Mouse (Mus musculus) lung, postnatal 0 days (tissue): ENCODE results near the gene Olfr523. TPM values are rescaled to one million over a fixed set of nuclear protein-coding genes. Genes with fewer than 3 reads are reported as not detected.

Experiments
- ATAC-seq: fragments of 200-750 bp; cut with Nextera tagmentation; 2 replicates; pipeline ENCODE4 v1.8.0; 2017; ENCODE audit warnings: moderate library complexity
- DNase-seq: peaks from one replicate; pipeline ENCODE4 v3.0.0-alpha.2; 2016; ENCODE audit warnings: low spot score
- H3K27ac ChIP-seq: fragments of 300-500 bp; sonication (generic); 2 replicates; pipeline ENCODE4 v1.5.1; 2014; ENCODE audit warnings: antibody characterized with exemption, mild to moderate bottlenecking, low read length, mixed read lengths
- H3K27me3 ChIP-seq: fragments of 300-500 bp; sonication (generic); replicated peaks from 2 replicates; pipeline ENCODE4 v1.6.1; 2014; ENCODE audit warnings: low read length, mixed read lengths; ENCODE audit not compliant: insufficient read depth
- H3K36me3 ChIP-seq: fragments of 300-500 bp; sonication (generic); 2 replicates; pipeline ENCODE4 v1.6.1; 2014; ENCODE audit warnings: low read length, mixed read lengths; ENCODE audit not compliant: insufficient read depth
- H3K4me1 ChIP-seq: fragments of 300-500 bp; sonication (generic); 2 replicates; pipeline ENCODE4 v1.6.1; 2014; ENCODE audit warnings: antibody characterized with exemption, low read depth, low read length, mixed read lengths; ENCODE audit not compliant: insufficient read depth
- H3K4me2 ChIP-seq: fragments of 300-500 bp; sonication (generic); replicated peaks from 2 replicates; pipeline ENCODE4 v1.6.1; 2014; ENCODE audit warnings: low read depth, mild to moderate bottlenecking, low read length, moderate library complexity, mixed read lengths
- H3K4me3 ChIP-seq: fragments of 300-500 bp; sonication (generic); 2 replicates; pipeline ENCODE4 v1.5.1; 2014; ENCODE audit warnings: low read depth, low read length
- H3K9ac ChIP-seq: fragments of 300-500 bp; sonication (generic); replicated peaks from 2 replicates; pipeline ENCODE4 v1.6.1; 2014; ENCODE audit warnings: low read depth, mild to moderate bottlenecking
- H3K9me3 ChIP-seq: fragments of 300-500 bp; sonication (generic); 2 replicates; pipeline ENCODE4 v1.6.1; 2016; ENCODE audit warnings: low read length, mixed read lengths
- CTCF ChIP-seq: IDR thresholded peaks from 2 replicates; pipeline ENCODE4 v1.5.1; 2016; ENCODE audit warnings: antibody characterized with exemption, mild to moderate bottlenecking
- EP300 ChIP-seq: IDR thresholded peaks from 2 replicates; pipeline ENCODE4 v1.6.1; 2016; ENCODE audit warnings: antibody characterized with exemption, mild to moderate bottlenecking, control low read depth
- WGBS: fragments of 180-500 bp; shearing (Covaris S2); extraction: QIAGEN DNeasy Blood & Tissue Kit; methylation state at CpG from one replicate; pipeline ENCODE4 v1.1.7; 2014; 5-methylcytosine and 5-hydroxymethylcytosine counted together
- polyA plus RNA-seq: library from polyadenylated mRNA; unstranded; fragments of >200 nt; fragmentation: Nextera tagmentation; extraction: Ambion mirVana; gene quantifications from 2 replicates; pipeline ENCODE4 v1.2.1, GENCODE M21; 2015

Olfr523 gene
- polyA plus RNA-seq, 1 experiment from 2014 or later = not detected

GRCm38 (mm10) chr7:140153829-140154217 is 19.2 kb upstream of the Olfr523 start:
- H3K4me1 ChIP-seq = no peaks in the 10 kb centered on the region

GRCm38 (mm10) chr7:140154218-140154927 is 18.6 kb upstream of the Olfr523 start, which contains the start of gene Sprn:
Gene Sprn (minus strand): TSS chr7:140154877.
- no peaks in the 10 kb centered on the region for H3K36me3 ChIP-seq
- H3K4me2 ChIP-seq = no peak within 1 kb of the TSS
- peaks cover 20% of the 10 kb centered on the region; the same call in 1 of the 2 replicates for H3K27me3 ChIP-seq
- no peak for DNase-seq
- 4% methylated on average over 28 of the region's 28 CpGs for WGBS
- H3K27ac ChIP-seq = no peak within 1 kb of the TSS
- no peak within 1 kb of the TSS for H3K4me3 ChIP-seq
- H3K4me1 ChIP-seq = no peaks in the 10 kb centered on the region
- no peaks in the 10 kb centered on the region for H3K9me3 ChIP-seq
- ATAC-seq = no peak
- no peak within 1 kb of the TSS for H3K9ac ChIP-seq
- TF ChIP-seq CTCF (no peak), EP300 (no peak)

More at GRCm38 (mm10) chr7:140153829-140154217, 19.2 kb upstream of the Olfr523 start:
- Histone ChIP-seq H3K27ac (no peak overlapping the region), H3K36me3 (no peaks in the 10 kb centered on the region), H3K9ac (no peak overlapping the region), H3K4me3 (no peak overlapping the region), H3K27me3 (peaks cover 20% of the 10 kb centered on the region; the same call in 1 of the 2 replicates), H3K9me3 (no peaks in the 10 kb centered on the region), H3K4me2 (no peak overlapping the region)
- 22% methylated on average over 4 of the region's 4 CpGs for WGBS
- no peak for TF ChIP-seq EP300
- TF ChIP-seq CTCF = no peak
- DNase-seq (no peak), ATAC-seq (no peak)

- Histone ChIP-seq H3K9me3 (no peaks in the 10 kb centered on the region), H3K4me2 (no peak overlapping the region), H3K36me3 (no peaks in the 10 kb centered on the region), H3K4me1 (no peaks in the 10 kb centered on the region), H3K9ac (no peak overlapping the region), H3K27ac (no peak overlapping the region), H3K27me3 (0 out of 2 replicates have a peak, but pooled peaks cover under 1% of the 10 kb centered on the region), H3K4me3 (no peak overlapping the region)
- 69% methylated on average over 3 of the region's 3 CpGs for WGBS
- no peak for DNase-seq
- TF ChIP-seq EP300 = no peak
- TF ChIP-seq CTCF = no peak
- ATAC-seq = no peak
Measured at GRCm38 (mm10) chr7:140160363-140160762, 12.7 kb upstream of the Olfr523 start.

GRCm38 (mm10) chr7:140164664-140165063 is 8.4 kb upstream of the Olfr523 start, which contains the start of gene Olfr522:
Gene Olfr522 (minus strand): TSS chr7:140164764.
- H3K9me3 ChIP-seq = no peaks in the 10 kb centered on the region
- H3K9ac ChIP-seq = no peak within 1 kb of the TSS
- ATAC-seq = no peak
- no peak for TF ChIP-seq CTCF
- no peak for TF ChIP-seq EP300
- H3K4me2 ChIP-seq = no peak within 1 kb of the TSS
- 56% methylated on average over 7 of the region's 7 CpGs for WGBS
- H3K27ac ChIP-seq = no peak within 1 kb of the TSS
- no peaks in the 10 kb centered on the region for H3K27me3 ChIP-seq
- H3K36me3 ChIP-seq = no peaks in the 10 kb centered on the region
- no peak within 1 kb of the TSS for H3K4me3 ChIP-seq
- no peaks in the 10 kb centered on the region for H3K4me1 ChIP-seq
- no peak for DNase-seq

DNA sequence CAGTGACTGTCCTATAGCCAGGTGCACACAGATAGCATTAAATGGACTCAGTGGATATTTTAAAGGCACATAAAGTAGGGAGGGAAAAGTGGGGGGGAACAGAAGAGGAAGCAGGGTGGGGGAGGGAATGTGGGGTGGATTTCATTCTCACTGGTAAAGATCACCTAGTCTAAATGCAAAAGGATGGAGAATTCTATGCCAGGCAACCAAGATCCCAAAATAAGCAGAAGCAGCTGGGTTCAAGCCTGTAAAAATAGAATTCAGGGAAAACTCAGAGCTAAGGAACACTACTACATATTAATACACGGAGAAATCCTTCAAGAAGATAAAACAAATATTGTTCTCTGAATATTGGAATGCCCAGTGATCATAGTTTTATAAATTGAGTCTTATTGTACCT is 5.1 kb upstream of the Olfr523 start:
- no peak for DNase-seq
- Histone ChIP-seq H3K27me3 (no peaks in the 10 kb centered on the region), H3K9me3 (no peaks in the 10 kb centered on the region), H3K4me2 (no peak overlapping the region), H3K4me1 (no peaks in the 10 kb centered on the region), H3K27ac (no peak overlapping the region), H3K36me3 (no peaks in the 10 kb centered on the region), H3K4me3 (no peak overlapping the region), H3K9ac (no peak overlapping the region)
- TF ChIP-seq EP300 (no peak), CTCF (no peak)
- WGBS = 59% methylated on average over 1 of the region's 1 CpGs
- no peak for ATAC-seq

GRCm38 (mm10) chr7:140169386-140169785 is 3.6 kb upstream of the Olfr523 start:
- Histone ChIP-seq H3K27me3 (no peaks in the 10 kb centered on the region), H3K4me2 (no peak overlapping the region), H3K9me3 (no peaks in the 10 kb centered on the region), H3K4me1 (no peaks in the 10 kb centered on the region), H3K27ac (no peak overlapping the region), H3K9ac (no peak overlapping the region), H3K36me3 (no peaks in the 10 kb centered on the region), H3K4me3 (no peak overlapping the region)
- WGBS = 56% methylated on average over 4 of the region's 4 CpGs
- ATAC-seq (no peak), DNase-seq (no peak)
- TF ChIP-seq EP300 (no peak), CTCF (no peak)
